Mouse (Mus musculus) kidney, adult 11 months (tissue): Measurements from ENCODE around the gene Hsdl1.

Experiments used
- DNase-seq: peaks from one replicate; pipeline ENCODE4 v3.0.0; 2022

The Hsdl1 gene

DNA sequence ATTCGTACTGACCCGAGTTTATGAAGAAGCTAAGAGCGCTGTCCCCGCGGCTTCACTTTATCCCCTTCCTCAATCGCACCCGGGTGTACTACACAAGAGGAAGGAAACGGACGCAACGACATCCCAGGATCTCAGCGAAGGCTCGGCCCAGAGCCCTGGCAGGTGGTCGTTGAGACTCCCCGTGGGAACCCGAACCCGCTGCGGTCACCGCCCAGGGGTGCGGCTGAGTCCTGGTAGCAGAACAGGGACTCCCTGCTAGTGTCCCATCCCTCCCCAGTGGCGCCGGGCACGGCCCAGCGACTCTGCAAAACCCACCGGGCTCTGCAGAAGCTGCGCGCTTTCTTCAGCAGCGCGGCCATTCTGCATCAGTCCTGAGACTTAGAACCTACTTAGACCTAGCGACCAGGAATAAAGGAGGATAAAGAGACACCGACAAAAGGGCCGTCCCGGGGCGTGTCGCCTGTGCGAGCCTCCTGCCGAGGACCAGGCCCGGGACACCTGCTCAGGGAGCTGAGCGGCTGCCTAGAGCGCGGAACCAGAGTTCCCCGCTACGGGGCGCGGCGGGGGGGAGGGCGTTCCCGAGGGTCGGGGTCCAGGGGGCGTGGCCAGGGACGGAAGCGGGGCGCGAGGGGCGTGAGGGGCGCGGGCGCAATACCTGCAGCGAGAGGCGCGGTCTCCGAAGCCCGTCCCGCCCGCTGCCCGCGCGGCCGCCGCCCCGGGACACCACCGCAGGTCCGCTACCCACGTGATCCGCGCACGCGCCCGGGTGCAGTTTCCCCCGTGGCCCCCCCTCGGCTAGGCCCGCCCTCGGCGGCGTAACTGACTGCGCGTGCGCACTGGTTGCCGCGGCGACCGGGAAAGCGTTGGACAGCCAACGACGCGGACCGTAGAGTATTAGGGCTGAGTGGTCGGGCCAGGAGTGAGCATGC, at the start of gene Hsdl1, which contains the start of gene Dnaaf1:
Gene Hsdl1 (minus strand): TSS at position 747 of the 929 bp plus-strand sequence.
Gene Dnaaf1 (plus strand): TSS at position 799 of the 929 bp plus-strand sequence.
- peak; percentile 93 for DNase-seq

DNA sequence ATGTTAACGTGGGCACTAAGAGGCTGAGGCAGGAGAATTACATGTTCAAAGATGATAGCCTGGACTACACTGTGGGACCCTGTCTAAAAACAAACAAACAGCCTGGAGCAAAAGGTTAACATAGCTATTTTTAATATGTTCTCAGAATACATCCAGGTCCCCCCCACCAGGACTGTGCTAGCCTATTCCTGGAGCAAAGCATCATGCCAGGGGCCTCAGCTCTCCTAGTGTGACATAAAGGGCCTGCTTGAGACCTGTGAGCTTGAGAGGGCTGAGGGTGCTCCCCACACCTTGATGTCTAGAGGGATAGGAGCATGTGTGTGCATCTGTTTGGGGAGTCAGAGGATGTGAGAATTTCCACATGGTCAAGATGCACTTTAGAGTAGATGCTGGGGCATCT, 48.8 kb upstream of the Hsdl1 start:
- no peak for DNase-seq

DNA sequence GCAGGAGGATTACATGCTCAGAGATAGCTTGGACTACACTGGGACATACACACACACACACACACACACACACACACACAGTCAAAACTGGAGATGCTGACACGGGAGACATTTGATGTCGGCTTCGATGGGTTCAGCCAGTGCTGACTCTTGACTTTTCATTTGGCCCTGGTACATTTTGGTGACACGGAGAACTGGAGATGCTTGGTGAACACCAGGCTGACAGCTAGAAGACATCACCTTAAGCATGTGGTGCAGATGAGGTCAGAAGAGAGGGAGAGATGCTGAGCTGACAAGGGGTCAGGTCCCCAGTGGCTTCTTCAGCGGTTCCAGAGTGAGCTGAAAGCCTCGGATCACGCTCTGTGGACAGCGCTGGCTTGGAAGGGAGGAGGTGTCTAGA, 48.1 kb upstream of the Hsdl1 start:
- DNase-seq, result no peak

DNA sequence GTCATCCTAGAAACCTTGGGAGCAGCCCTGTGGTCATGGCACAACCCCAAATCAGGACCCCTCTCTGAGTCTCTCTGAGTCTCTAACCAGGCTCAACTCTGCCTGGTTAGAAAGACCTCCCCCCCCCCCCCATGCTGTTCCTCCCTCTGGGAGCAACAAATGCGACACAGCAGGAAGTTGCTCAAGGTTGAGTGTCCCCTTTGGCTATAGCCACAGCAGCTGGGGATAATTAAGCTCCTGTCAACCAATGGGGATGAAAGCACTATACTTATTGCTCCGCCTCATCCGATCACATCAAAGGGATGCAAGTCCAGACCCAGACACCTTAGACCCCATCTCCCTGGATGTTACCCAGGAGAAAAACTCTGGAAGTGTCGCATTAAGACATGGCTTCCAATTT, 47.6 kb upstream of the Hsdl1 start:
- DNase-seq, result no peak

DNA sequence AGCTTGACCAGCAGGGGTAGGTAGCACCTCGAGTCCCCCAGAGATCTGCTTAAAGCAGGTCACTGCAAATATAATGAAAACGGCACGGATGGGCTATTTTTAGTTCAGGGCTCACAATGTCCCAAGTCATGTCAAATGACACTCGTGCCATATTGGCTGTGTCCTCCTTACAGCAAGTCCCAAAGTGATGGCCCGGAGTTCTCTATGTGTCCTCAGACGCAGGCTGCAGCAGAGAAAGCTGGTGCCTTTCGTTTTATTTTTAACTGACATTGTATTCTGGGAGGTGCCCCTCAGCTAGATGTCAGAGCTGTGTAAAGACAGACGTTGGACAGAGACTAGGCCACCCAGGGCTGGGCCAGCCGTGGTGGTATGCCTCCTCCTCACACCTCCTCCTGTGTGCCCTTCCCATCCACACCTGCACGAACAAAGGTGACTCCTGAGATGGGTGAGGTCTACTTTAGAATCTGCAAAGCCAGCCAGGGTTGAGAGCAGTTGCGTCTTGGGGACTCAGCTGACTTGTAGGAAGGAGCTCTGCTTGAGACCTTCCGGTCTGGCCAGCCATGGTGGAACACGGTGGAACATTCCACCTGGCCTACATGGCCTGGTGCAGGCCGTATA, 46.0 kb upstream of the Hsdl1 start:
- no peak for DNase-seq

DNA sequence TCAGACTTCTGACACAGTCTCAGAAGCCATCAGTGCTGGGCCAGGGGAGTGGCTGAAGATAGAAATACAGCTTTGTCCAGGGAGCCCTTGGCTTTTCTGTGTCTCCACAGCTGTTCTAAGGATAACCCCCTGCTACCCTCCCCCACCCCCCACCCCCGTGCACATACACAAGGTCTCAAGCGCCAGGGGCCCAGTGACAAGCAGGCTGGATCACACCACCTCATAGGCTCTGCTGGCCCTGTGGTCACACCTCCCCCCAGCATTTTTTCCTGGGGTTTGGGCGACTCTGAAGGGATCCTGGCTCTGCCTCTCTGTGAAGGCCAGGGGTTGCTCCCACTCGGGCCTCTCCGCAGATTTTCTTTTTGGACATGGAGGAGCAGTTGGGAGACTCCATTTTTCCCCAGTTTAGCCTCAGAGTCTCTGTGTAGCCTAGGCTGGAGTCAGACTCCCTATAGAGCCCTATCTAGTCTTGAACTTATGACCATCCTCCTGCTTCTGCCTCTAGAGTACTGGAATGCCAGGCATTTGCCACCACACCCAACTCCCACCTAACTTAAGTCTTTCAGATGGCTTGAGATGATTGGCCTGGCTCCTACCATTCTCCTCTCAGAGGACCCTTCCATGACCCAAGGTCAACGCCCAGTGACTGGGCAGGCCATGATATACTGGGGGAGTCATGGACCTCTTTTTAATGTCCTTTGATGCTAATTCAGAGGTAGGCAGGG, 45.3 kb upstream of the Hsdl1 start:
- no peak for DNase-seq

DNA sequence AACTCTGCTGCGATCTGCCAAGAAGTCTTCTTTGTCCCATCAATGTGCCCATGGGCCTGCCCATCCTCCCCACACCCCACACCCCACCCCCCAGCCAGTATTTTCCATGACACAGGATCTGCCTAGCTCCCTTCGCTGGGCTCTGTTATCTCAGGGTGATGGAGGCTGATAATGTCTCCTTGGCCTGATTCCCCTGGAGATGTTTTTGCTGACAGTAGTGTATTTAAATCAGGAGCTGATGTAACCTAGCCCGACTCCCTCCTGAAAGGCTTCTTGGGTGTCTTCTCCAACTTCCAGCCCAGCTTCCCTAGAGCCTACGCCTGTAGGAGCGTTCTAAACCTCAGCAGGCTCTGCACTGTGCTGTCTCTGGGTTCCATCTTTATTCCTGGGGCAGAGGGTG, 43.9 kb upstream of the Hsdl1 start:
- DNase-seq, result no peak

DNA sequence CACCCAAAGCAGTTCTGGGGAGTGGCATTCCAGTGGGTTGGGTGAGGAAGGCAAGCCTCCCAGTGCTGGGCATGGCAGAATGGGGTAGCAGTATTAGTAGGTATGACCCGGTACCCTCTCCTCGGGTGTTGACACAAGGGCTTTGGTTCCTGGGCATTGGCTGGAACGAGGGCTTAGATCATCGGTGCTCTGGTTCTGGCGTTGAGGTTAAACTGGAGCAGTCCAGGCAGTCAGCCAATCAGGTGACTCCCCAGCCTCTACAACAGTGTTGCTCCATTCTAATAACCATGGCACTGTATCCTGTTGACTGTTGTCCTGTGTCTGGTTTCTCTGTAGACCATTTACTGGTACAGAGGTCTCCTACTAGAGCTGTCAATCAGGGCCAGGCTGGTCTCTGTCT, 42.6 kb upstream of the Hsdl1 start:
- DNase-seq, result no peak

DNA sequence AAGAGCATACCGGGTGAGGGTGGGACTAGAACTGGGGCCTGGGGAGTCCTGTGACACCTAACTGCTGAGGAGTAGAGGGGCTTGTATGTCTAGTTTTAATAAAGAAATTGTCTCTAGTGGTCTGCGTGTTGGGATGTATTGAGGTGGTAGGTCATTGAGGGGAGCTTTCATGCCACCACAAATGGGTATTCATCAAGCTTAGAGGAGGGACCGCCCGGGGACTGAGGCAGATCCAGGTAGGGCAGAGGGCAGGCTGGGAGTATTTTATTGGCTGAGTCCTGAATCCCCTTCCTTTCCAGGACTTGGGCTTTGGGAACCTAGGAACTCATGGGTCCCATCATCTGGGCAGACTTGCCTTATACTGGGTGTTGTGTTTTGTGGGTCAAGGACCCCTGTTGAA, 41.8 kb upstream of the Hsdl1 start:
- no peak for DNase-seq

DNA sequence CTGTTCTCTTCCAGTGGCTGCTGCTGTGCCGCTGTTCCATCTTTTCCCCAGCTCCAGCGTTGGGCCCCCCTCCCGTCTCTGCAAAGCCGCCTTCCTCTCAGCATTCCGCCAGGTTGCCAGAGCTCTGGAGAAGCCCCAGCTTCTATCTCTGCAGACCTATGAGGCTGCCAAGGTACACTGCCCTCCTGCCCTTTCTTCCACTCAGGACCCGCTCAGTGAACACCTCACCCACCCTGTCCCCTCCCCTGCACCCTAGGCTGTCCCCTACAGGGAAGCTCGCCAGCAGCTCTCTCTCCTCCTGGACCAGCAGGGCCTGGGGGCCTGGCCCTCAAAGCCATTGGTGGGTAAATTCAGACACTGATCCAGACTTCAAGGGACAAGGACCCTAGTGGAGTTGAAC, 41.4 kb upstream of the Hsdl1 start:
- no peak for DNase-seq

DNA sequence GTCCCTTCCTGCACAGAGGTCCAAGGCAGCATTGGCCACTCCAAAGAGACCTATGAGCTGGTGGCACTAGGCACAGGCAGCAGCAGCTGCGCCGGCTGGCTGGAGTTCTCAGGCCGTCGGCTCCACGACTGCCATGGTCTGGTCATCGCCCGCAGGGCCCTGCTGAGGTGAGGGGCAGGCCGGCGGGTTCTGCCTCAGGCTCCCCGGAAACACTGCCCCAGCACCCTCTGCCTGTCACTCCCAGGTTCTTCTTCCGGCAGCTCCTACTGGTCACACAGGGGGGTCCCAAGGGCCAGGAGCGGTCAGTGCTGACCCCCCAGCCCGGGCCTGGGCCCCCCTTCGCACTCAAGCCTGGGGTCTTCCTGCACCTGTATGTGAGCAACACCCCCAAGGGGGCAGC, 40.1 kb upstream of the Hsdl1 start:
- DNase-seq, result no peak

DNA sequence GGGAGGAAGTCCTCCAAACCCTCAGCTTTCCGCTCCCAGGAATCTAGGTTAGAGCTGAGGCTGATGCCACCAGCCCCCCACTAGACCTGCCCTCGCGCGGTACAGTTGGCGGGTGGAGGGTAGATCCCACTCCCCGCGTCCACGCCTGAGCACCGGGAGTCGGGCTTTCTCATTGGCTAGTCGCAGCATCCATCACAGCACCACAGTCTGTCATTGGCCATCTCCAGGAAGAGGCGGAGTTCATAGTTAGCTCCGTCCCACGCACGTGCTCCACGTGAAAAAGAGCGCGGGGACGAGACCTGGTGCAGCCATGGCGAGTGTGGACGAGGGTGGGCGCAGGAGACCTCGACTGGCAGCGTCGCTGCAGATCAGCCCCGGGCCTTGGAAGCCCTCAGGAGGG, 37.5 kb upstream of the Hsdl1 start, which contains the start of gene Adad2:
Gene Adad2 (plus strand): TSS at position 277 of the 400 bp plus-strand sequence.
- DNase-seq, result no peak

DNA sequence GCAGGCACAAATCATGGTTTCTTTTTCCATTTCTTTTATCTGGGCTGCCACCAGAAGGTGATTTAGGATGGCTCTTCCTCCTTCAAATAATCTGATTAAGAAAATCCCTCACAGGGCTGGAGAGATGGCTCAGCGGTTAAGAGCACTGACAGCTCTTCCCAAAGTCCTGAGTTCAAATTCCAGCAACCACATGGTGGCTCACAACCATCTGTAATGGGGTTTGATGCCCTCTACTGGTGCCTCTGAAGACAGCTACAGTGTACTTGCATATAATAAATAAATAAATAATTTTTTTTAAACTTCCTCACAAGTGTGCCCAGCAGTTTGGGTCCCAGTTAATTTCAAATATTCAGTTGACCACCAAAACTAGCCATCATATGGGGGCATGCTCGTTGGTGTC, 31.2 kb upstream of the Hsdl1 start:
- DNase-seq, result no peak

DNA sequence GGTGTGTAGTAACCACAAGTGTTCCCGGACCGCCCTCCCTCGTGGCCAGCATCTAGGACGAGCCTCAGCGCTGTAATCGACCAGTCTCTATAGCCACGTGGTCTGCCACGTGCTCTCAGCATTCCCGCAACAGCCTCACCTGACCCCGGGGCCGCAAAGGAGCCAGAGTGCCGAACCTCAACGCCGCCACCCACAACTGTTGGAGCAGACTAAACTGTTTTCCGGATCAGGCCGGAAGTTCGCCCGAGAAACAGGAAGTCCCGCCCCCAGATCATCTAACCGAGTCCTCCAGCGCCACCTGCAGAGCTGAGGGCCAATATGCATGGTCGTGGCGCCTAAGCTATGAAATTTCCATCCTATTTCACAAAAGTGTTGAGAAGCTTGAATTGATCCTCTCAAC, 30.0 kb upstream of the Hsdl1 start, which contains the start of gene Taf1c:
Gene Taf1c (minus strand): TSS at position 227 of the 400 bp plus-strand sequence.
- DNase-seq, result peak; percentile 94

DNA sequence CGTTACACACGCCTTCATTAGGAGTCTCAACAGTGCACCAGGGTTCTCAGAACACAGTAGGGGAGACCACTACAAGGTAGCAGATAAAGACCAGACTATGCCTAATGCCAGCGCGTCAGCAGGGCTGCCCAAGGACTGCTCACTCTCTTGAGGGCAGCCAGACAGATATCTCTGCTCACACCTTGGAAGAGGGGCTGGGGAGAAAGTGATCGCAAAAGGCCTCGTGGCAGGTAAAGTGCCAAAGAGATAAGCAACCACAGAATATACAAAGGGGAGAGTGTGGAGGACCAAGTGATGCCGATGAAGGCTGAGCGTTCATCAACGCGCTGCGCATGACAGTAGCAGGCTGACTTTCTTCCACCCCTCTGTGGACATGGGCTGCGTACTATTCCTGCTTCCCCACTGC, 29.4 kb upstream of the Hsdl1 start:
- DNase-seq, result no peak

DNA sequence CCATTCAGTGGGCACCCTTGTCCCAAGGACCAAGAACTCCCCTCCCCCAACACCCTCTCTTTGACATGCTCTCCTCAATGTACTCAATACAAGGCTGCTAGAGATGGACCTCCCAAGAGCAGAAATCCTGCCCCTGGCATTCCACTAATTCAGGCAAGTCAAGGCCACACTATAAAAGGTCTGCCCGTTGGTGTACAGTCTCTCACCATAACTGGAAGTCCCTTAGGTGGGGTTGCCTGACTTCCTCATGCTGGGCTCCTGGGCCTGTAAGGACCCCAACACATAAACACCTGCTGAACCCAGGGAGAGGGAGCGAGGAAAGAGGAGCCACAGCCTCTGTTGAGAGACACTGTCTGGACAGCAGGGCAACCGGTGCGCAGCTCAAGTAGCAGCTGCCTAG, 28.8 kb upstream of the Hsdl1 start:
- DNase-seq, result no peak

DNA sequence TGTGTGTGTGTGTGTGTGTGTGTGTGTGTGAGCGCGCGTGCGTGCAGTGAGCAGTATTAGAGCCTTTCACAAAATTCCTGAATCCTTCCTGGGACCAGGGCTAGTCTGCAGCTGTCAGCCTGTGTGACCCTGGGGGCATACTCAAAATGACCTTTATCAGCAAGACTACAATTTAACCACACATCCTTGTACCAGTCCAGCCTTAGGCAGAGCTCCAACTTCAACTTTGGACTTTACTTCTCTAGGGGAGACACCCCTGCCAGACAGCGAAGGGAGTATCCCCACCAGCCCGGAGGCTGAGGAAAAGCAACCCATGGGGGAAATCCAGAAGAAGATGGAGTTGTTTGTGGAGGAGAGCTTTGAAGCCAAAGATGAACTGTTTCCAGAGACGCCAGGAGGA, 16.5 kb upstream of the Hsdl1 start:
- peak; percentile 67 for DNase-seq

DNA sequence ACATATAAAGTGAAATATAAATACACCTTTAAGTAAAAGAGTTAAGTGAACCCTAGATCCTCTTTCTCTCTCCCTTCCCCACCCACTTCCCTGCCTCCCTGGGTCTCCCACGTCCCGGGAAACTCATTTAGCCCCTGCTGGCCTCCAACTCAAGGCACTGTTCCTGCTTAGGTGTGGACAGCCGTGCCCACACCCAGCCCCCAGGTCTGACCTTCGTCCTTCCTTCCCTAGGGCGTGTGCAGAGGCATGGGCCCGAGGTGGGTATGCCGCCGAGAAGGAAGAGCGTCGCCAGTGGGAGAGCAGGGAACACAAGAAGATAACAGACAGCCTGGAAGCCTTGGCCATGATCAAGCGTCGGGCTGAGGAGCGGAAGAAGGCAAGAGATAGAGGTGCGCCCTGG, 15.4 kb upstream of the Hsdl1 start:
- no peak for DNase-seq

DNA sequence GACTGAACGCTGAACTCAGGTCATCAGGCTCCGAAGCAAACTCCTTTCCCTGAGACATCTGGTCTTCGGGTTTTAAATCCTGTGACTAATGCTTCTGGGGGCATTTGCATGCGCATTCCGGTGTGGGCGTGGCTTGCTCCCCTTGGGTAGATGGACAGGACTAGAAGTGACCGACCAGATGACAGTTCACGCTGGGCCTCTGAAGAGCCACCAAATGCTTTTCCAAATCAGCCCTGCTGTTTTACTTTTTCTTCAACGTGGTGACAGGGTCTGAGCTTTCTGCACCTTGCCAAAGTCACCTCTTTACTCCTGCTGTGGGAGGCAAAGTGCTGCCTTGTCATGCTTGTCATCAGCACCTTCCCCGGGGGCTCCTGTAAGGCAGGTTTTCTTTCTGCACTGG, 13.9 kb upstream of the Hsdl1 start:
- no peak for DNase-seq

DNA sequence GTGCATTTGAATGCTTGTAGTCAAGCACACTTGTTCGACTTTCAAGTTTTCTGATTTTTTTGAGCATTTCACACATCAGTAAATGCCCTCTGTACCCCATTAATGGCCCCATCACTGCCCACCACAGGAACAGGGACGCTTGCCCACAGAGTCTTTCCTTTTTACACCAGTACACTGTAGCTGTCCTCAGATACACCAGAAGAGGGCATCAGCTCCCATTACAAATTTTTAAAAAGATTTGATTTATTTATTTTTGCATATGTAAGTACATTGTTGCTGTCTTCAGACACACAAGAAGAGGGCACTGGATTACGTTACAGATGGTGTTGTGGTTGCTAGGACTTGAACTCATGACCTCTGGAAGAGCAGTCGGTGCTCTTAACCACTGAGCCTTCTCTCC, 13.3 kb upstream of the Hsdl1 start:
- no peak for DNase-seq

DNA sequence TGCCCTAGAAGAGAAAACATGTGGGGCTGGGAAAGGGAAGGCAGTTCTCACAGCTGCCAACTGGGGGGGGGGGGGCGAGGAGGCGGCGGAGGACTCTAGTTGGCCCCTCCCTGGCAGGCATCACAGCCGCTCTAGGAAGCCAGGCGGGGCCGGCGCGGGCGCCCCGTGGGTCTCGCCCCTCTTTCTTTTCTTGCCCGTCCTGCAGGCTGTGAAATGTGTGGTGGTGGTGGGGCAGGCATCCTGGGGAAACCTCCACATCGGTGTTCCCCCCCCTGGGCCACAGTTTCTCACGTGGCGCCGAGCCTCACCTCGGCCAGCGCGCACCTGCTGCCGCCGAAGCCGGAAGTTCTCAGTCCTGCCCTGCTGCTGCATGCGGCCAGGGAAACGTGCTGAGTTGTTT, 10.9 kb upstream of the Hsdl1 start:
- DNase-seq, result no peak

DNA sequence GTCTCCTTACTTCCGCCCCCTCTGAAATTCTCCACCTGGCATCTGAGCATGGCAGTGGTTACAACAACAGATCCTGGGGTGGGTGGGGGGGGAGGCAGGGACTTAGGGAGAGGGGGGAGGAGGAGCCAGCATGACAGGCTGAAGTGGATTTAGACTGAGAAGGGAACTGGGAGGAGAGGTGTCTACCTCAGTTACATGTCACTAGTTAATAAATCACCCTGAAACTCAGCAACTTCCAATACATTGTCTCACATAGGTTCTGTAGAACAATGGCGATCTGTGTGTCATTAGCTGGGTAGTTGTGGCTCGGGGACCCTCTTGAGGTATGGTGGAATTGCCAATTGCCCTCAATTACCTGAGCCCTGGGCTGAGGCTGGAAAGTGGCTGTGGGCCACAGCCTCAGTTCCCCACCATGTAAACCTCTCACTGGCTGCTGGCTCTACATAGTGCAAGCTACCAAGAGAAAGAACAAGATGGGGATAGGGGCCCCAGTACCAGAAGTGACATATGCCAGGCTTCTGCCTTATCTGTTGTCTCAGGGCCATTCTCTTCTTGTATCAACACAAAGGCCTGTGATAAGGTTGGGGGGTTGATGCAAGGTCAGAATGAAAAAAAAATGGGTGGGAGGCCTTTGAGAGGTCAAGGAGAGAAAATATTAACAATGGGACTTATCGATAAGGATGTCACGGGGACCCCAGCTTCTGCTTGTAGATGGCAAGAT, 5.6 kb upstream of the Hsdl1 start:
- no peak for DNase-seq

DNA sequence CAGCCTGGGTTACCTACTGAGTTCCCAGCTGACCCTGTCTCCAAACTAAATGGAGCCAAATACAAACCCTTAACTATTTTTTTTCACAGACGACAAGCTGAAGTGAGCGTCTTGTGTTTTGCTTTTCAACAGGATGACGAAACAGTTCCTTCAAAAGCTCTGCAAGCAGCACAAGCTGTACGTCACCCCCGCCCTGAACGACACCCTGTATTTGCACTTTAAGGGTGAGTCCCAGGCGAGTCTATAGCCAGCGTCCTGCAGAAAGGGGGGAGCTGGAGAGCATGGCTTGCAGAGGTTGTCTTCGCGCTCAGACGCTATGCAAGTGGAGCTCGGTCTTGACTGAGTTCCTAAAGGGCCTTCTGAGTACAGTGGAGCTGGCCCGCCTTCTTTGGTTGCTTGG, 4.1 kb upstream of the Hsdl1 start:
- no peak for DNase-seq
